Mouse (Mus musculus) heart, embryonic 13.5 days (tissue): Measurements from ENCODE around the gene Vwa1. TPM values are rescaled to one million over a fixed set of nuclear protein-coding genes. Genes with fewer than 3 reads are reported as not detected.

Experiments
- ATAC-seq: fragments of 200-750 bp; cut with Nextera tagmentation; 2 replicates; pipeline ENCODE4 v1.8.0; 2017; ENCODE audit warnings: moderate TSS enrichment; ENCODE audit not compliant: insufficient number of reproducible peaks, low FRiP score, low TSS enrichment; ENCODE audit errors: extremely low read depth
- H3K27ac ChIP-seq: fragments of 300-500 bp; sonication (generic); replicated peaks from 2 replicates; pipeline ENCODE4 v1.5.1; 2015; ENCODE audit warnings: moderate library complexity, mild to moderate bottlenecking, inconsistent platforms
- H3K27me3 ChIP-seq: fragments of 300-500 bp; sonication (generic); replicated peaks from 2 replicates; pipeline ENCODE4 v1.6.1; 2015; ENCODE audit warnings: mild to moderate bottlenecking, inconsistent platforms
- H3K36me3 ChIP-seq: fragments of 300-500 bp; sonication (generic); 2 replicates; pipeline ENCODE4 v1.6.1; 2015; ENCODE audit warnings: mild to moderate bottlenecking, inconsistent platforms
- H3K4me1 ChIP-seq: fragments of 300-500 bp; sonication (generic); 2 replicates; pipeline ENCODE4 v1.6.1; 2015; ENCODE audit warnings: inconsistent platforms
- H3K4me2 ChIP-seq: fragments of 300-500 bp; sonication (generic); 2 replicates; pipeline ENCODE4 v1.6.1; 2015; ENCODE audit warnings: inconsistent platforms, mild to moderate bottlenecking, moderate library complexity
- H3K4me3 ChIP-seq: fragments of 300-500 bp; sonication (generic); 2 replicates; pipeline ENCODE4 v1.5.1; 2015; ENCODE audit warnings: moderate library complexity, mild to moderate bottlenecking, inconsistent platforms
- H3K9ac ChIP-seq: fragments of 300-500 bp; sonication (generic); 2 replicates; pipeline ENCODE4 v1.6.1; 2015; ENCODE audit warnings: inconsistent platforms, mild to moderate bottlenecking, moderate library complexity
- H3K9me3 ChIP-seq: fragments of 300-500 bp; sonication (generic); 2 replicates; pipeline ENCODE4 v1.6.1; 2016; ENCODE audit warnings: inconsistent platforms
- whole genome bisulfite sequencing: fragments of 180-500 bp; shearing (Covaris S2); methylation state at CpG from one replicate; pipeline ENCODE4 v1.1.7; 2015; ENCODE audit warnings: mixed read lengths; 5-methylcytosine and 5-hydroxymethylcytosine counted together
- polyA plus RNA-seq: library from polyadenylated mRNA; unstranded; fragments of >200 nt; fragmentation: Nextera tagmentation; extraction: Ambion mirVana; gene quantifications from 2 replicates; pipeline ENCODE4 v1.2.1, GENCODE M21; 2015

The Vwa1 gene
- polyA plus RNA-seq, 1 experiment from 2014 or later = 3.5 TPM

DNA sequence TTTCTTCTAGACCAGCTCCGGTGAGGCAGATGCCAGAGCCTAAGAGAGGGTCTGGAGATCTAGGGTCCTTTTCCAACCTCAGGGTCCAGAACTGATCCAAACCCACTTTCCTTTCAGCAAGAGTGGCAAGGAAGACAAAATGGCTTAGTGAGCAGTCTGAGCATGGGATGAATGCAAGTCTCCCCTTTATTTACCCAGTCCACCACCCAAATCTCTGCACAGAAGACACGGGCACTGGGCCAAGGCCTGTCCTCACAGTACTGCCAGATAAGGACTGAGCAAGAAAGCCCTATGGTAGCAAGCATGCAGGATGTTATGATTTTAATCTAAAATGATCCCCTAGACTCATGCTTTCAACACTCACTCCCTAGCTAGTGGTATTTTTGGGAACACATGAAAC lies 3.3 kb upstream of the Vwa1 start:
- ATAC-seq = no peak
- H3K4me3 ChIP-seq = no peak overlapping the region
- H3K4me1 ChIP-seq = peaks cover 65% of the 10 kb centered on the region
- H3K27me3 ChIP-seq = peaks cover 22% of the 10 kb centered on the region
- H3K27ac ChIP-seq = peak overlapping the region; percentile 56; the same call in 1 of the 2 replicates
- 40% methylated on average over 2 of the region's 2 CpGs for WGBS
- no peaks in the 10 kb centered on the region for H3K9me3 ChIP-seq
- no peak overlapping the region for H3K4me2 ChIP-seq
- H3K36me3 ChIP-seq = no peaks in the 10 kb centered on the region
- peak overlapping the region; percentile 28; the same call in 1 of the 2 replicates for H3K9ac ChIP-seq

DNA sequence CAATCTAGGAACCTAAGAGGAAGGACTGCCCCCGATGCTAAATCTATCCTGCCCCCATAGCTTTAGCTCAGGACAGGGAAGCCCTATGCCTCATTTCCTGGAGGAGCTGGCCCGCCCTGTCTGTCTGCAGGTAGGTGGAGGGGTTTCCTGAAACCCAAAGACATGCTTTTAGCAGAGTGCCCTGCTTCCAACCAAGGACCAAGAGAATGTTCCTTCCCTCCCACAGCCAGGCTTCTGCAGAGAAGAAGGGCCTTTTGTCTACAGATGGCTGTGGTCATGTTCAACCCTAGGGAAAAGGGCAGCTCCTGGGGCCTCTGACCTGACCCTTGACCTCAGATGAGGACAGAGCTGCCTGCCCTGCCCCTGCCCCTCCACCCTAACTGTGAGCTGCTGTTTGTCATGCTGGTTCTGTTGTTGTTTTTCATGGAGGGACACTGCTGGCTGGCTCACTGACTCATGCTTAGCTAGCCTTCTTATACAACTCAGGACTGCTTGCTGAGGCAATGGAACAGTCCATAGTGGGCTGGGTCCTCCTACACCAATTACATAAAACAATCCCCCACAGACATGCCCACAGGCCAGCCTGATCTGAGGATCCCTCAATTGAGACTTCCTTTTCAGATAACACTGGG lies 2.3 kb upstream of the Vwa1 start:
- ATAC-seq = no peak
- peak overlapping the region; percentile 56; the same call in 1 of the 2 replicates for H3K27ac ChIP-seq
- WGBS = 47% methylated on average over 2 of the region's 2 CpGs
- no peak overlapping the region for H3K4me2 ChIP-seq
- no peak overlapping the region for H3K4me3 ChIP-seq
- H3K27me3 ChIP-seq = peaks cover 32% of the 10 kb centered on the region
- no peaks in the 10 kb centered on the region for H3K9me3 ChIP-seq
- peaks cover 65% of the 10 kb centered on the region for H3K4me1 ChIP-seq
- H3K36me3 ChIP-seq = no peaks in the 10 kb centered on the region
- no peak overlapping the region for H3K9ac ChIP-seq

DNA sequence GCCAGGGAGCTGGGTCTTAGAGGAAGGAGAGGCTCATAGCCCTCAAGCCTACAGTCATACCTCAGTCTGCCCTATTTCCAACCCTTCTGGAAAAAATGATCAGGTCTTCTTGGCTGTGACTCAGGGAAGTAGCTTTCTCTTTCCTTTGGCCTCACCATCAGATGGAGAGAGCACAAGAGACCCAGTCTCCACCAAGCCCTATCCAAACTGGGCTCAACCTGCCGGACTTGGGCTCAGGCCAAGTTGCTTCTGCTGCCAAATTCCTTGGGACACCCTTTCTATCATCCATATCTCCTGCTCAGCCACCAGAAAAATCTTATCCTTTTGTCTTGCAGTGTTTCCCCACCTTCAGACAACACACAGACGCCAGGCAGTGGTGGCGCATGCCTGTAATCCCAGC lies 1.4 kb upstream of the Vwa1 start:
- WGBS = 47% methylated on average over 3 of the region's 3 CpGs
- Histone ChIP-seq H3K27ac (peak overlapping the region; percentile 61), H3K4me2 (no peak overlapping the region), H3K4me3 (no peak overlapping the region), H3K9me3 (no peaks in the 10 kb centered on the region), H3K9ac (no peak overlapping the region), H3K36me3 (no peaks in the 10 kb centered on the region), H3K4me1 (peaks cover 60% of the 10 kb centered on the region), H3K27me3 (peaks cover 42% of the 10 kb centered on the region)
- no peak for ATAC-seq

DNA sequence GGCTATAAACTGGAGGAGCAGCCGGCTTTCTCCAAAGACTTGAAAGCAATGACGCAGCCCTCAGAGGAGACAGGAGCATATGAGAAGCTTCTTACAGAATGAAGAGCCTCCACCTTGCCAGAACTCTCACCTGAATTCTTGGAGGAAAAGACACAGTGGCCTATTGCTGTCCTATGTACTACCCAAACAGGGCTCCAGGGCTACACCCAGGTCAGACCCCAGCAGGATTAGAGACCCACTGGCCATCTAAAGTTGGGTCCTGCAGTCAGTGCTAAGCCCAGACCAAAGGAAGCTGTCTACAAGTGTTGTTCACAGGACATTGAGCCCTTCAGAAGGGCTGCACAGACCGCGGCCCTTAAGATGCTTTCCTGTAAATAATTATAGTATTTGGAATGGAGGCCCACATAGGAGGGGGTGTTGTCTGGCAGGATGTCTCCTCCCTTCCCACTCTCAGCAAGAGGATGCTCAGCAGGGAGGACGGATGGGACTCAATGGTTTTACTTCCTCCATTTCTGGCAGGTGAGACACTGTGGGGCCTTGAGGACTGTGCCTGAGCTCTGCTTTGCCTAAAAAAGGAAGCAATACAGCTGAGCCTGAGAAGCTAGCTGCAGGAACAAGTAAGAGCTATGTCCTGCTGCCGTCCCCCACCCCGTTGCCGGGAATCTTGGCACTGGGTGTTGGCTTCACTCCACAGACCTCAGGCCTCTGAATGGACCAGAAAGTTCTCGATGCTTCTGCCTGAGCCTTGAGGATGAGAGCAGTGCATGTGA lies 658 bp upstream of the Vwa1 start:
- Histone ChIP-seq H3K4me1 (peaks cover 58% of the 10 kb centered on the region), H3K36me3 (no peaks in the 10 kb centered on the region), H3K27ac (peak overlapping the region; percentile 61), H3K4me2 (peak overlapping the region; percentile 78), H3K9ac (peak overlapping the region; percentile 74), H3K27me3 (peaks cover 46% of the 10 kb centered on the region), H3K9me3 (no peaks in the 10 kb centered on the region), H3K4me3 (peak overlapping the region; percentile 50)
- ATAC-seq = no peak
- 48% methylated on average over 9 of the region's 9 CpGs for WGBS

DNA sequence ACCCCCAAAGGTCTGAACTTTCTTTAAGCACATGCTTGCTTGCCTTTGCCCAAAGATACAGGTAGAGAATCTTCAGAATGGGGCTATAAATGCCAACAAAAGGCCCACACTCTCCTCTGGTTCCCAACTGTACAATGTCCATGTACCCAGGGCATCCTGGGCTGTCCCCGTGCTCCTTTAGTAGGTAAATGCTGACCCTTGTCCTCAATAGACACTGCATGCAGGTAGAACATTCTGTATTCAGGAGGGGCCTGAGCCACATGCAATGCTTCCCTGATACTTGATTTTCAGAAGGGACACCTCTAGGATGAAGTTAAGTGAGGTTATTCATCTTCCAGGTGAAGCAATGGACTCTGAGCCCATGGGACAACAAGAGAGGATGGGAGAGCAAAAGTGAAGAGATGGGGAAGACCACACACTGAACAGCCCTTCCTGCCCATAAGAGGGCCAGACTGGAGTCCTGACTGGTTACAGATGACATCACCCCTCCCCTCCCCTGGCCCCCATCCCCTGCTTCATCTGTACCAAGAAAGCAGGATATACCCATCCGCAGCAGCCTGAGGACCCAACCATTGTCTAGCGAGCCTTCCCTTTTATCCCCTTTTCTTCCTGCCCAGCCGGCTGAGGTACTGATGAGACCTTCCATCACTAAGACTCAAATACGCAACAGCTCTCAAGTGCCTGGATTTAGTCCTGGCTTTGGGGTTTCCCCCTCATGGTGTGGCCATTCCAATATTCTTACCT lies 991 bp downstream of the Vwa1 start:
- no peaks in the 10 kb centered on the region for H3K36me3 ChIP-seq
- 34% methylated on average over 5 of the region's 5 CpGs for WGBS
- ATAC-seq = no peak
- no peaks in the 10 kb centered on the region for H3K9me3 ChIP-seq
- peak overlapping the region; percentile 78 for H3K4me2 ChIP-seq
- H3K4me3 ChIP-seq = peak overlapping the region; percentile 50
- H3K9ac ChIP-seq = peak overlapping the region; percentile 74
- no peak overlapping the region for H3K27ac ChIP-seq
- peaks cover 56% of the 10 kb centered on the region for H3K4me1 ChIP-seq
- peaks cover 46% of the 10 kb centered on the region for H3K27me3 ChIP-seq

DNA sequence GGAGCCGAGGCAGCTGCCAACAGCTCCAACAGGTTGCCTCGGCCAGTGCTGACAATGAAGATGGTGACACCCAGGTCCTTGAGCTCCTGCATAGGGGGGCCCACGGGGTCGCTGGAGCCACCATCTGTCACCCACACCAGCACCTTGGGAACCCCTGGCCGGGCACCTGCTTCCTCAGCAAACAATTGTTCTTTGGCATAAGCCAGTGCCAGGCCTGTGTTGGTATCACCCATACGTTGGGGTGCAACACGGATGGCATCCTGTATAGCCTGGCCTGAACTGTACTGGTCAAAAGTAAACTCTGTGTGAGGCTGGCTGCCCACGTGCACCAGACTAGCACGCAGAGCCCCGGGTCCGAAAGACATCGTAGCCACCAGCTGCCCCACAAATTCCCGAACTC lies 1.7 kb downstream of the Vwa1 start:
- Histone ChIP-seq H3K27me3 (peaks cover 46% of the 10 kb centered on the region), H3K4me1 (peaks cover 52% of the 10 kb centered on the region), H3K4me3 (no peak overlapping the region), H3K9ac (no peak overlapping the region), H3K4me2 (no peak overlapping the region), H3K36me3 (no peaks in the 10 kb centered on the region), H3K27ac (no peak overlapping the region), H3K9me3 (no peaks in the 10 kb centered on the region)
- WGBS = 76% methylated on average over 13 of the region's 13 CpGs
- no peak for ATAC-seq

DNA sequence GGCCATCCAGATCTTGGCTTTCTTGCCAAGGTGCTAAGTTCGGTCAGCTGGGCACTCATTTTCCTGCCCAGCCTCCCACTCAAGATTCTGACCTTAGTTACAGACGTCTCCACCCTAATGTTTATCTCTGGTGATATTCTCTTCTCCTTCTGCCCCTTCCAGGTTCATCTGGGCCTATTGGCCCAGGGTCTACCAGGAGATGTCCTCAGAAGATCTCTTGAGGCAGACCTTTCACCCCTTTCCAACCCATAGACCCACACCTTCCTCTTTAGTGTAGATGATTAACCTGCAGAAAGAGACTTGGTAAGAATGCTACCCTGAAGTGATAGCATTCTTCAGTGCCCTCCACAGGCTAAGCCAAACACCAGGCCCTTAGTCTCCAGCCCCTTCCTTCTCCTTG lies 2.8 kb downstream of the Vwa1 start:
- Histone ChIP-seq H3K4me1 (peaks cover 41% of the 10 kb centered on the region), H3K36me3 (no peaks in the 10 kb centered on the region), H3K4me2 (no peak overlapping the region), H3K4me3 (no peak overlapping the region), H3K9ac (no peak overlapping the region), H3K27me3 (peaks cover 46% of the 10 kb centered on the region), H3K9me3 (no peaks in the 10 kb centered on the region), H3K27ac (no peak overlapping the region)
- no peak for ATAC-seq
- WGBS = 65% methylated on average over 2 of the region's 2 CpGs

DNA sequence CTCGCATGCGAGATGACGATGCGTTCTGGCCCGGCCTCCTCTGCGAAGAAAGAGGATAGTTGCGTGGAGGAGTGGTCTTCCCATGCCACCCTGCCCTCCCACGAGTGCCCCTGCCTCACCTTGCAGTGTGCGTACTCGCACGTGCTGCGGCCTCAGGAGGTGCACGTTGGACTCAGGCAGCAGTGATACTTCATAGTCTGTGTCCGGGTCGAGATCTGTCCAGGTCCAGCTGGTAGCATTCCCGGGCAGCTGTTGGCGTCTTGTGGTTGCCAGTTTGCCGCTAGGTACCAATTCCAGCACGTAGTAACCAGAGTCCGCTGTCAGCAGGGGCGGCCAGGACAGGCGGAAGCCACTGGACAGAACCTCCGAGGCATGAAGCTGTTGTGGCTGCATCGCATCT lies 3.9 kb downstream of the Vwa1 start:
- Histone ChIP-seq H3K4me2 (peak overlapping the region; percentile 92), H3K4me1 (peaks cover 32% of the 10 kb centered on the region), H3K9ac (peak overlapping the region; percentile 92), H3K27me3 (peaks cover 46% of the 10 kb centered on the region), H3K27ac (no peak overlapping the region), H3K9me3 (no peaks in the 10 kb centered on the region), H3K36me3 (no peaks in the 10 kb centered on the region), H3K4me3 (peak overlapping the region; percentile 67)
- no peak for ATAC-seq
- WGBS = 39% methylated on average over 24 of the region's 24 CpGs

DNA sequence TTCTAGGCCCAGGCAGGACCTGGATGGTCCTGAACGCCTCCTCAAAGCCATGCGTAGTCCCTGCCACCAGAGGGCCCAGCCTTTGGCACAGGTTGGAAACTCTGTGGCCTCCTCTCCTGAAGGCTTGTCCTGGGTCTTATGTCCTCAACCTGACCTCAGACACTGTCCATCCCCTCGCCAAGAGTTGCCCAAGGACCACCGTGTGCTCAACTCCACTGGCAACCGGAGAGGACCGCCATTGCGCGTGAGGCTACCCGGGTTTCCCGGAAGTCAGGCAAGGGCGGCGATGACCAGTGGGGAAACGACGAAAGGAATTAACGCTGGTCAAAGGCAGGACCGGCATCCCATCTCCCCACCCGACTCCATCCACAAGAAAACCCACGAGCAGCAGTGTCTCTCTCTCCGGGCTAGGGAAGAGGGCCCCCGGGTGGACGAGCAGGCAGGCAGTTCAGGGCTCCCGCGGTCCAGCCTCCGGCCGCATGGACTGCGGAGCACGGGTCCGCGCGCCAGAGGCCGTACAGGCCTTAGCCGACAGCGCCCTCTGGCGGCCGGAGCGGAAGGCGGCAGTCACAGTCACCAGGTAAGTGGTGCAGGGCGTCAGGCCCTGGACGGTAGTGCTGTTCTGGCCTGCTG lies 4.5 kb downstream of the Vwa1 start:
- Histone ChIP-seq H3K27me3 (peaks cover 40% of the 10 kb centered on the region), H3K9ac (peak overlapping the region; percentile 92), H3K4me2 (peak overlapping the region; percentile 92), H3K27ac (peak overlapping the region; percentile 78), H3K36me3 (no peaks in the 10 kb centered on the region), H3K4me1 (peaks cover 26% of the 10 kb centered on the region), H3K4me3 (peak overlapping the region; percentile 67), H3K9me3 (no peaks in the 10 kb centered on the region)
- under 1% methylated on average over 39 of the region's 39 CpGs for WGBS
- ATAC-seq = peak; percentile 77

DNA sequence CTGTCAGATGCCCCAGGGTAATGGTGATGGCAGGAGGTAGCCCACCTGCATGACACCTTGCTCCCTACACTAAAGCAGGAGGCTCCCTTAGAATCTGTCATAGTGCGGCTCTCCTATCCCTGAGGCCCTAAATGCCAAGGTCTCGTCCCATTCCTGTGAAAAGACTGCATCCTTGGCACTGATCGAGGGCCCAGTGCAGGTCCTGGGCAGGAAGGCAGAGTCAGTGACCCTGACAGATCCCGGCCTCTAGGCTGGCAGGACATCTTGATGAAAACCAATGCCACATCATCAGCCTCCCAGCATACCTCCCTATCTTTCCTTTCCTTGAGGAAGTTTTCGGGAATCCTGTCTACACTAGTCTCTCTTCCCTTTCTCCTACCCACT lies 5.0 kb downstream of the Vwa1 start:
- Histone ChIP-seq H3K9ac (peak overlapping the region; percentile 92), H3K9me3 (no peaks in the 10 kb centered on the region), H3K4me2 (peak overlapping the region; percentile 92), H3K36me3 (no peaks in the 10 kb centered on the region), H3K27ac (no peak overlapping the region), H3K4me3 (peak overlapping the region; percentile 67), H3K4me1 (peaks cover 21% of the 10 kb centered on the region), H3K27me3 (peaks cover 39% of the 10 kb centered on the region)
- ATAC-seq = no peak
- 63% methylated on average over 5 of the region's 5 CpGs for WGBS

DNA sequence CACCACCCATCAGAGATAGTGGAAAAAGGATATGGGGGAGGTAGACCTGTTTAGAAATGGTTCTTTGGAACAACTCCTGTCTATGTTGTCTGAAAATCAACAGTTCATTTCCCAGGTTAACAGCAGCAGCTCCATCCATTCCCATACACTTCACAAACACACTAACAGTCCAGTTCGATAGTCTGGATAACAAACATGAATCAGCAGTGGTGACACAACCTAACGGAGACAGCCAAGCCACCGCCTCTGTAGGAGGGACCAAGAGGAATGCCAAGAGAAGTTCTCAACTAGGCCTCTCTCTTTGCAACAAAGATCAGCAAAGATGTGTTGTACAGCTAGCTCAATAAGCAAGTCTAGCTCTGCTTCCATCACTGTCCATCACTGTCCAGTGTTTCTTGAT lies 12.1 kb downstream of the Vwa1 start:
- no peaks in the 10 kb centered on the region for H3K9me3 ChIP-seq
- peaks cover 40% of the 10 kb centered on the region for H3K4me1 ChIP-seq
- H3K27ac ChIP-seq = no peak overlapping the region
- no peak overlapping the region for H3K9ac ChIP-seq
- 0 out of 2 replicates have a peak, but pooled peaks cover 3% of the 10 kb centered on the region for H3K36me3 ChIP-seq
- H3K4me3 ChIP-seq = no peak overlapping the region; the same call in 1 of the 2 replicates
- no peaks in the 10 kb centered on the region for H3K27me3 ChIP-seq
- no peak for ATAC-seq
- H3K4me2 ChIP-seq = peak overlapping the region; percentile 99
- WGBS = 80% methylated on average over 3 of the region's 3 CpGs
